22 mouse cellular contexts compared by ENCODE assay signal in the genomic region with DNA sequence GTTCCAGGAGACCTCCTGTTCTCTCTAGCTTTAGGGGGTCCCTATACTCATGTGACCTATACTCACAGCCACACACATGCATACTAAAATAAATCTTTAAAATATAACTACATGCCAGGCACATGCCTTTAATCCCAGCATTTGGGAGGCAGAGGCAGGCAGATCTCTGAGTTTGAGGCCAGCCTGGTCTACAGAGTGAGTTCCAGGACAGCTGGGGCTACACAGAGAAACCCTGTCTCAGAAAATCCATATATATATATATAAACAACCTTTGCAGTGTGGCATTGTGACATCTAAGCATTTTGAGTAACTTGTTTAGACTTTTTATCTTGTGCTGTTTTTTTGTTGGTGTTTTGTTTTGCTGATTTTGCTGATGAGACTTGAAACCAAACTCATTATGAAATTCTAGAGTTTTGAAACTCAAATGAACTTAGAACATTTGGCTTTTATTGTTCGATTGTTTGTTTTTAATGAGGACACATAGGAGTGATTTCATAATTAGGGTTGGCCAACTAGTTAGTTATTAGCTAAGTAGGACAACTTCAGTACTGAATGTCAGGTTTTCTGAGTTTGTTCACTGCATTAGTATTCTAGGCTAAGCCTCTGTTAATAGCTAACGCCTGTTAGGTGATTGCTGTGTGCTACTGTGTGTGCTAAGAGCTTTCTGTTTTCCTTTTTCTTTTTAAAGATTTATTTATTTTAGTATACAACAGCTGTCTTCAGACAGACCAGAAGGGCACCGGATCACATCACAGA. TPM values are rescaled to one million over a fixed set of nuclear protein-coding genes. Genes with fewer than 3 reads are reported as not detected.
A peak's percentile ranks its signal among the peaks of the same experiment; 100 is the strongest.
DNase-seq lines count a peak whose midpoint lies in the region; ATAC-seq and TF ChIP-seq lines count a peak whose summit lies in the region.
"Had no signal": no experiment of that assay in that cellular context is flagged by ENCODE, and none has a peak within 500 bp of the region (broad histone marks: within the 10 kb centered on the region; RNA-seq: fewer than 3 reads in every experiment).

No protein-coding gene starts in this region.

- TF ChIP-seq EP300 in liver, postnatal 0 days (IDR thresholded peaks at IDR 0.05; ENCODE audit: low read depth) = peak; percentile 55; the same call in 1 of the 2 replicates

- H3K36me3 ChIP-seq in intestine, embryonic 16.5 days (ENCODE audit: control insufficient read depth, insufficient read depth, low read length) = no peaks in the 10 kb centered on the region
- no peaks in the 10 kb centered on the region for H3K36me3 ChIP-seq in intestine, postnatal 0 days (ENCODE audit: control insufficient read depth, insufficient read depth)
- no peaks in the 10 kb centered on the region for H3K36me3 ChIP-seq in kidney, embryonic 15.5 days
- H3K36me3 ChIP-seq in kidney, embryonic 16.5 days (ENCODE audit: insufficient read depth, low read length) = no peaks in the 10 kb centered on the region
- no peaks in the 10 kb centered on the region for H3K36me3 ChIP-seq in liver, postnatal 0 days (replicated peaks; ENCODE audit: insufficient read depth, low read length)
- no peaks in the 10 kb centered on the region for H3K36me3 ChIP-seq in liver, embryonic 12.5 days
- H3K36me3 ChIP-seq: embryonic facial prominence, embryonic 15.5 days; forebrain, embryonic 10.5 days; heart, embryonic 15.5 days had no signal

- no peaks in the 10 kb centered on the region for H3K9me3 ChIP-seq in intestine, embryonic 16.5 days (ENCODE audit: control insufficient read depth, low read length)
- H3K9me3 ChIP-seq in intestine, postnatal 0 days (ENCODE audit: control insufficient read depth) = no peaks in the 10 kb centered on the region
- H3K9me3 ChIP-seq in kidney, embryonic 15.5 days (replicated peaks) = no peaks in the 10 kb centered on the region
- no peaks in the 10 kb centered on the region for H3K9me3 ChIP-seq in kidney, embryonic 16.5 days (ENCODE audit: low read length)
- no peaks in the 10 kb centered on the region for H3K9me3 ChIP-seq in liver, postnatal 0 days (ENCODE audit: low read length)
- 0 out of 2 replicates have a peak, but pooled peaks cover 4% of the 10 kb centered on the region for H3K9me3 ChIP-seq in liver, embryonic 12.5 days (replicated peaks)
- H3K9me3 ChIP-seq: embryonic facial prominence, embryonic 15.5 days; forebrain, embryonic 10.5 days; heart, embryonic 15.5 days had no signal

- TF ChIP-seq CTCF in intestine, postnatal 0 days (IDR thresholded peaks at IDR 0.05; ENCODE audit: low read depth) = no peak
- TF ChIP-seq CTCF in liver, postnatal 0 days (IDR thresholded peaks at IDR 0.05; ENCODE audit: low read depth) = no peak

- 0 out of 2 replicates have a peak, but pooled peaks cover 7% of the 10 kb centered on the region for H3K4me1 ChIP-seq in intestine, embryonic 16.5 days (ENCODE audit: control insufficient read depth, insufficient read depth, low read length)
- H3K4me1 ChIP-seq in intestine, postnatal 0 days (replicated peaks; ENCODE audit: control insufficient read depth, insufficient read depth, low read length) = peaks cover 4% of the 10 kb centered on the region; the same call in 1 of the 2 replicates
- H3K4me1 ChIP-seq in kidney, embryonic 15.5 days = no peaks in the 10 kb centered on the region
- no peaks in the 10 kb centered on the region for H3K4me1 ChIP-seq in kidney, embryonic 16.5 days (ENCODE audit: insufficient read depth, low read length)
- H3K4me1 ChIP-seq in liver, postnatal 0 days (ENCODE audit: insufficient read depth) = peaks cover 10% of the 10 kb centered on the region; the same call in 1 of the 2 replicates
- peaks cover 48% of the 10 kb centered on the region for H3K4me1 ChIP-seq in liver, embryonic 12.5 days
- H3K4me1 ChIP-seq: embryonic facial prominence, embryonic 15.5 days; forebrain, embryonic 10.5 days; heart, embryonic 15.5 days had no signal

- 72% methylated on average over 3 of the region's 3 CpGs for WGBS in intestine, embryonic 16.5 days
- WGBS in intestine, postnatal 0 days = 53% methylated on average over 3 of the region's 3 CpGs
- 84% methylated on average over 3 of the region's 3 CpGs for WGBS in kidney, embryonic 15.5 days
- 74% methylated on average over 3 of the region's 3 CpGs for WGBS in kidney, embryonic 16.5 days
- 59% methylated on average over 3 of the region's 3 CpGs for WGBS in liver, postnatal 0 days (ENCODE audit: insufficient replicate concordance)
- 75% methylated on average over 3 of the region's 3 CpGs for WGBS in liver, embryonic 12.5 days (ENCODE audit: insufficient replicate concordance)

- no peak for DNase-seq in liver, postnatal 0 days
- peak; percentile 23 for DNase-seq in gonadal fat pad, adult 2 months (ENCODE audit: low read depth)
- DNase-seq: adrenal gland, postnatal 10 days; cerebellum, adult 11 months; cerebellum, adult 8-10 months; cerebellum, postnatal 14 days; embryo, embryonic 11 days; gastrocnemius, adult 2 months; gastrocnemius, postnatal 25 days; heart, postnatal 14 days had no signal

- no peak overlapping the region for H3K4me2 ChIP-seq in intestine, embryonic 16.5 days (ENCODE audit: low read depth, low read length)
- H3K4me2 ChIP-seq in intestine, postnatal 0 days (replicated peaks; ENCODE audit: low read depth) = no peak overlapping the region
- H3K4me2 ChIP-seq in kidney, embryonic 15.5 days = no peak overlapping the region
- H3K4me2 ChIP-seq in kidney, embryonic 16.5 days (replicated peaks; ENCODE audit: low read depth, low read length) = no peak overlapping the region
- no peak overlapping the region for H3K4me2 ChIP-seq in liver, postnatal 0 days (ENCODE audit: low read depth, low read length)
- no peak overlapping the region for H3K4me2 ChIP-seq in liver, embryonic 12.5 days
- H3K4me2 ChIP-seq: embryonic facial prominence, embryonic 15.5 days; heart, embryonic 11.5 days; heart, embryonic 15.5 days had no signal

- H3K27ac ChIP-seq in intestine, embryonic 16.5 days (ENCODE audit: low read length) = no peak overlapping the region
- no peak overlapping the region for H3K27ac ChIP-seq in intestine, postnatal 0 days (ENCODE audit: low read depth, low read length)
- 0 out of 2 replicates have a peak overlapping the region, but pooled peaks have one; percentile 22 for H3K27ac ChIP-seq in kidney, embryonic 15.5 days
- no peak overlapping the region for H3K27ac ChIP-seq in kidney, embryonic 16.5 days (ENCODE audit: low read length)
- H3K27ac ChIP-seq in liver, postnatal 0 days (ENCODE audit: low read depth) = peak overlapping the region; percentile 16
- no peak overlapping the region for H3K27ac ChIP-seq in liver, embryonic 12.5 days
- H3K27ac ChIP-seq: embryonic facial prominence, embryonic 15.5 days; forebrain, embryonic 10.5 days; gastrocnemius, adult 2 months; heart, adult 2 months; heart, embryonic 15.5 days had no signal

- no peaks in the 10 kb centered on the region for H3K27me3 ChIP-seq in intestine, embryonic 16.5 days (replicated peaks; ENCODE audit: control insufficient read depth, insufficient read depth, low read length)
- H3K27me3 ChIP-seq in intestine, postnatal 0 days (replicated peaks; ENCODE audit: control insufficient read depth, insufficient read depth, low read length) = no peaks in the 10 kb centered on the region
- H3K27me3 ChIP-seq in kidney, embryonic 15.5 days = no peaks in the 10 kb centered on the region
- H3K27me3 ChIP-seq in kidney, embryonic 16.5 days (ENCODE audit: insufficient read depth, low read length) = no peaks in the 10 kb centered on the region
- no peaks in the 10 kb centered on the region for H3K27me3 ChIP-seq in liver, postnatal 0 days (ENCODE audit: insufficient read depth, low read length)
- H3K27me3 ChIP-seq in liver, embryonic 12.5 days (replicated peaks) = no peaks in the 10 kb centered on the region
- H3K27me3 ChIP-seq: embryonic facial prominence, embryonic 15.5 days; heart, embryonic 15.5 days had no signal

- H3K4me3 ChIP-seq in intestine, embryonic 16.5 days (ENCODE audit: low read length) = no peak overlapping the region
- no peak overlapping the region for H3K4me3 ChIP-seq in intestine, postnatal 0 days (ENCODE audit: low read depth, low read length)
- no peak overlapping the region for H3K4me3 ChIP-seq in kidney, embryonic 15.5 days (replicated peaks)
- no peak overlapping the region for H3K4me3 ChIP-seq in kidney, embryonic 16.5 days (ENCODE audit: low read length)
- no peak overlapping the region for H3K4me3 ChIP-seq in liver, postnatal 0 days (ENCODE audit: low read depth, low read length)
- H3K4me3 ChIP-seq in liver, embryonic 12.5 days = no peak overlapping the region
- H3K4me3 ChIP-seq: embryonic facial prominence, embryonic 15.5 days; erythroblast, embryonic 14.5 days; forebrain, embryonic 10.5 days; gastrocnemius, adult 2 months; heart, adult 2 months; heart, embryonic 15.5 days had no signal

- H3K9ac ChIP-seq in intestine, embryonic 16.5 days (ENCODE audit: low read depth, low read length) = no peak overlapping the region
- no peak overlapping the region for H3K9ac ChIP-seq in intestine, postnatal 0 days (ENCODE audit: low read depth, low read length)
- H3K9ac ChIP-seq in kidney, embryonic 15.5 days = no peak overlapping the region
- H3K9ac ChIP-seq in kidney, embryonic 16.5 days (replicated peaks; ENCODE audit: low read length) = no peak overlapping the region
- no peak overlapping the region for H3K9ac ChIP-seq in liver, postnatal 0 days (replicated peaks)
- H3K9ac ChIP-seq in liver, embryonic 12.5 days = no peak overlapping the region
- H3K9ac ChIP-seq: embryonic facial prominence, embryonic 15.5 days; heart, embryonic 15.5 days had no signal

- ATAC-seq in intestine, embryonic 16.5 days = 0 out of 2 replicates have a peak, but pooled peaks have one; percentile 8
- no peak for ATAC-seq in intestine, postnatal 0 days
- ATAC-seq in kidney, embryonic 15.5 days (replicated peaks; ENCODE audit: low FRiP score) = no peak
- no peak for ATAC-seq in kidney, embryonic 16.5 days (ENCODE audit: low FRiP score, low TSS enrichment)
- ATAC-seq in liver, postnatal 0 days = peak; percentile 92
- no peak for ATAC-seq in liver, embryonic 12.5 days
- ATAC-seq: forebrain, embryonic 14.5 days had no signal

RNA-seq across cellular contexts. Expression of gene Dnah8, which starts 5.8 kb away (rescaled TPM):
- 0.79 and 0.82 TPM in 2 replicates for polyA plus RNA-seq in intestine, embryonic 16.5 days (2015; fragmentation: Nextera tagmentation; extraction: Ambion mirVana)
- polyA plus RNA-seq in intestine, postnatal 0 days (2015; fragmentation: Nextera tagmentation; extraction: Ambion mirVana) = 0.35 and 0.72 TPM in 2 replicates
- 0.91 and 1.3 TPM in 2 replicates for polyA plus RNA-seq in kidney, embryonic 15.5 days (2015; fragmentation: Nextera tagmentation; extraction: Ambion mirVana)
- 0.82 and 1.2 TPM in 2 replicates for polyA plus RNA-seq in kidney, embryonic 16.5 days (2015; fragmentation: Nextera tagmentation; extraction: Ambion mirVana)
- polyA plus RNA-seq in liver, postnatal 0 days (2015; fragmentation: Nextera tagmentation; extraction: Ambion mirVana) = 0.63 and 0.64 TPM in 2 replicates
- 2.4 and 3.1 TPM in 2 replicates for polyA plus RNA-seq in liver, embryonic 12.5 days (2016; fragmentation: Nextera tagmentation; extraction: Ambion mirVana)
- polyA plus RNA-seq in gonadal fat pad, adult 2 months (2012; rRNA removed) = 1.2 and 2.0 TPM in 2 replicates

RNA-seq across cellular contexts. Expression of gene Glo1, which starts 8.4 kb away (rescaled TPM):
- 234 and 240 TPM in 2 replicates for polyA plus RNA-seq in intestine, embryonic 16.5 days (2015; fragmentation: Nextera tagmentation; extraction: Ambion mirVana)
- polyA plus RNA-seq in intestine, postnatal 0 days (2015; fragmentation: Nextera tagmentation; extraction: Ambion mirVana) = 169 and 176 TPM in 2 replicates
- polyA plus RNA-seq in kidney, embryonic 15.5 days (2015; fragmentation: Nextera tagmentation; extraction: Ambion mirVana) = 221 and 230 TPM in 2 replicates
- 216 and 222 TPM in 2 replicates for polyA plus RNA-seq in kidney, embryonic 16.5 days (2015; fragmentation: Nextera tagmentation; extraction: Ambion mirVana)
- 219 and 220 TPM in 2 replicates for polyA plus RNA-seq in liver, postnatal 0 days (2015; fragmentation: Nextera tagmentation; extraction: Ambion mirVana)
- 292 and 300 TPM in 2 replicates for polyA plus RNA-seq in liver, embryonic 12.5 days (2016; fragmentation: Nextera tagmentation; extraction: Ambion mirVana)
- polyA plus RNA-seq in gonadal fat pad, adult 2 months (2012; rRNA removed) = 51.3 and 52.5 TPM in 2 replicates

RNA-seq across cellular contexts. Expression of gene Btbd9, which starts 42.0 kb away (rescaled TPM):
- polyA plus RNA-seq in intestine, embryonic 16.5 days (2015; fragmentation: Nextera tagmentation; extraction: Ambion mirVana) = 50.8 and 51.6 TPM in 2 replicates
- 35.9 and 42.6 TPM in 2 replicates for polyA plus RNA-seq in intestine, postnatal 0 days (2015; fragmentation: Nextera tagmentation; extraction: Ambion mirVana)
- 54.3 and 57.8 TPM in 2 replicates for polyA plus RNA-seq in kidney, embryonic 15.5 days (2015; fragmentation: Nextera tagmentation; extraction: Ambion mirVana)
- 58.0 and 58.3 TPM in 2 replicates for polyA plus RNA-seq in kidney, embryonic 16.5 days (2015; fragmentation: Nextera tagmentation; extraction: Ambion mirVana)
- polyA plus RNA-seq in liver, postnatal 0 days (2015; fragmentation: Nextera tagmentation; extraction: Ambion mirVana) = 16.5 and 17.2 TPM in 2 replicates
- polyA plus RNA-seq in liver, embryonic 12.5 days (2016; fragmentation: Nextera tagmentation; extraction: Ambion mirVana) = 18.9 and 21.6 TPM in 2 replicates
- 27.2 and 28.1 TPM in 2 replicates for polyA plus RNA-seq in gonadal fat pad, adult 2 months (2012; rRNA removed)

Comparison
In these comparisons a context has a peak if more than half of its experiments do, and no peak if none do; other contexts are left out.
1. ATAC-seq: peak in intestine, embryonic 16.5 days (single experiment) and liver, postnatal 0 days (single experiment); none in intestine, postnatal 0 days (single experiment), kidney, embryonic 15.5 days (single experiment), kidney, embryonic 16.5 days (single experiment) and liver, embryonic 12.5 days (single experiment).
2. H3K27ac ChIP-seq: peak in kidney, embryonic 15.5 days (single experiment) and liver, postnatal 0 days (single experiment); none in intestine, embryonic 16.5 days (single experiment), intestine, postnatal 0 days (single experiment), kidney, embryonic 16.5 days (single experiment) and liver, embryonic 12.5 days (single experiment).